Mouse (Mus musculus) liver, postnatal 0 days (tissue): ENCODE measurements around the gene Stra6. TPM values are rescaled to one million over a fixed set of nuclear protein-coding genes. Genes with fewer than 3 reads are reported as not detected.

Source experiments
- ATAC-seq: fragments of 200-750 bp; cut with Nextera tagmentation; 2 replicates; pipeline ENCODE4 v1.8.0; 2017; ENCODE audit warnings: mild to moderate bottlenecking, moderate library complexity
- DNase-seq: peaks from one replicate; pipeline ENCODE4 v3.0.0-alpha.2; 2016
- H3K27ac ChIP-seq: fragments of 300-500 bp; sonication (generic); 2 replicates; pipeline ENCODE4 v1.5.1; 2014; ENCODE audit warnings: antibody characterized with exemption, moderate library complexity, mild to moderate bottlenecking, low read depth
- H3K27me3 ChIP-seq: fragments of 300-500 bp; sonication (generic); 2 replicates; pipeline ENCODE4 v1.6.1; 2014; ENCODE audit warnings: low read length, control low read depth, mixed read lengths; ENCODE audit not compliant: insufficient read depth
- H3K36me3 ChIP-seq: fragments of 300-500 bp; sonication (generic); replicated peaks from 2 replicates; pipeline ENCODE4 v1.6.1; 2014; ENCODE audit warnings: mild to moderate bottlenecking, control low read depth, low read length, moderate library complexity, mixed read lengths; ENCODE audit not compliant: insufficient read depth
- H3K4me1 ChIP-seq: fragments of 300-500 bp; sonication (generic); 2 replicates; pipeline ENCODE4 v1.6.1; 2014; ENCODE audit warnings: antibody characterized with exemption, mild to moderate bottlenecking, control low read depth; ENCODE audit not compliant: insufficient read depth
- H3K4me2 ChIP-seq: fragments of 300-500 bp; sonication (generic); 2 replicates; pipeline ENCODE4 v1.6.1; 2014; ENCODE audit warnings: low read depth, mild to moderate bottlenecking, low read length, moderate library complexity, mixed read lengths
- H3K4me3 ChIP-seq: fragments of 300-500 bp; sonication (generic); 2 replicates; pipeline ENCODE4 v1.5.1; 2014; ENCODE audit warnings: low read depth, low read length
- H3K9ac ChIP-seq: fragments of 300-500 bp; sonication (generic); replicated peaks from 2 replicates; pipeline ENCODE4 v1.6.1; 2014; ENCODE audit warnings: mild to moderate bottlenecking, moderate library complexity
- H3K9me3 ChIP-seq: fragments of 300-500 bp; sonication (generic); 2 replicates; pipeline ENCODE4 v1.6.1; 2016; ENCODE audit warnings: mild to moderate bottlenecking, control low read depth, low read length, mixed read lengths
- CTCF ChIP-seq: sonication (generic); IDR thresholded peaks from 2 replicates; pipeline ENCODE4 v1.5.1; 2016; ENCODE audit warnings: antibody characterized with exemption, low read depth
- EP300 ChIP-seq: IDR thresholded peaks from 2 replicates; pipeline ENCODE4 v1.6.1; 2016; ENCODE audit warnings: antibody characterized with exemption, low read depth, mild to moderate bottlenecking
- WGBS: fragments of 180-500 bp; shearing (Covaris S2); extraction: QIAGEN DNeasy Blood & Tissue Kit; methylation state at CpG from one replicate; pipeline ENCODE4 v1.1.7; 2014; ENCODE audit not compliant: insufficient replicate concordance; 5-methylcytosine and 5-hydroxymethylcytosine counted together
- polyA plus RNA-seq: library from polyadenylated mRNA; unstranded; fragments of >200 nt; fragmentation: Nextera tagmentation; extraction: Ambion mirVana; gene quantifications from 2 replicates; pipeline ENCODE4 v1.2.1, GENCODE M21; 2015

The Stra6 gene
- polyA plus RNA-seq, 1 experiment from 2014 or later: not detected

DNA sequence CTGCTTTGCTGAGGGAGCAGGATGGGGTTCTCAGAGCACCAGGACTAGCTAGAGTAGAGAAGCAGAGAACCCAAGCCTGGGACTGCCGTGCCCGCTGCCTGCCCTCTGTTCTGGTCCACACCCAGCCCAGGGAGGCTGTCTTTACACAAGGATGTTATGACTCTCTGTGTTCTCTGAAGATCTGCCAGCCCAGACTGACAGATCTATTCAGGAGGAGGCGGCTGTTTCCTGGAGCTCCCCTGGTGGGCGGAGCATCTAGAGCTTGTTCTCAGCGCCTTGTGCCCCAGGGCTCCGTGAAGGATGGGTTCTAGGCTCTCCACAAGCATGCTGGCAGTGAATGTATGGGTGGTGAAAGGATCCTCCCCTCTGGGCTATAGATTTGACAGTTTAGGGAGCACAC is 76.4 kb downstream of the Stra6 start:
- H3K4me3 ChIP-seq: no peak overlapping the region
- H3K4me2 ChIP-seq: no peak overlapping the region
- DNase-seq (no peak), ATAC-seq (no peak)
- WGBS: 19% methylated on average over 6 of the region's 6 CpGs
- no peaks in the 10 kb centered on the region for H3K36me3 ChIP-seq
- 0 out of 2 replicates have a peak, but pooled peaks cover 8% of the 10 kb centered on the region for H3K27me3 ChIP-seq
- TF ChIP-seq EP300: no peak
- TF ChIP-seq CTCF: no peak
- H3K27ac ChIP-seq: no peak overlapping the region
- no peaks in the 10 kb centered on the region for H3K4me1 ChIP-seq
- no peaks in the 10 kb centered on the region for H3K9me3 ChIP-seq
- no peak overlapping the region for H3K9ac ChIP-seq

DNA sequence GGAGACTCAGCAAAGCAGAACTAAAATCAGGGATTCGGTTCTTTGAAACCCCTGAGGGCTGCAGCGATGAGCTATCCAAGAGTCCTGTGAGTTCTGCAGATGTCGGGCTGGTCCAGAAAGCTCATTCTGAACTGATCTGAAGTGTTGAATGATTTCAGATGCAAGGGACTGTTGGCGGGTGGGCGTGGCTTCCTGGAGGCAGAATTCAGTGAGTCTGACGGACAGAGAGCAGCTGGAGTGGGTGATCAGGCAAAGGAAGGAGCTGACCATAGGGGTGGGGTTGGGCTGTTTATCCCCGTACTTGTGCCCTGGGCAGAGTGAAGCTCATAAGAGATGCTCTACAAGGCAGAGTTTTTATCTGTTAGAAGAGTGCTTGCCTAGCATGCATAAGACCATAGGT is 79.8 kb downstream of the Stra6 start:
- H3K9me3 ChIP-seq: no peaks in the 10 kb centered on the region
- H3K4me3 ChIP-seq: no peak overlapping the region
- WGBS: 51% methylated on average over 7 of the region's 7 CpGs
- DNase-seq (no peak), ATAC-seq (no peak)
- H3K9ac ChIP-seq: no peak overlapping the region
- TF ChIP-seq CTCF (no peak), EP300 (no peak)
- H3K4me1 ChIP-seq: no peaks in the 10 kb centered on the region
- 0 out of 2 replicates have a peak, but pooled peaks cover 6% of the 10 kb centered on the region for H3K27me3 ChIP-seq
- H3K36me3 ChIP-seq: no peaks in the 10 kb centered on the region
- H3K27ac ChIP-seq: no peak overlapping the region
- no peak overlapping the region for H3K4me2 ChIP-seq

DNA sequence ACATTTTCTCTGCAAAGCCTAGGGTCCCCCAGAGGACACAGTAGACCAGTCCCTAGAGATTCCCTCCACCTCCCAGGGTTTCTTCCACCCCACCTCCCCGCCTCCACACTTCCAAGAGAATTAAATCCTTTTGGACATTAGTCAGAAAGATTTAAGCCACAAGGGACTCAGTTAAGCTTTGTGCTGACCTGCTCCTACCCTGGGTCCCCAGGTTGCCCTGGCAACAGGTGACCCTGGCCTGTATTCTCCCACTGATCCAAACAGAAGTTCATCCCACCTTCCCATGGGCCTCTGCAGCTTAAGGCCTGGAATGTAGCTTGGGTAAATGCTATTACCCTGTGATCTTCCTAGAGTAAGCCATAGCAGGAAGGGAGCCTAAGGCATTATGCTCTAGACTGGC is 81.1 kb downstream of the Stra6 start:
- no peaks in the 10 kb centered on the region for H3K4me1 ChIP-seq
- DNase-seq: no peak
- 73% methylated on average over 1 of the region's 1 CpGs for WGBS
- no peaks in the 10 kb centered on the region for H3K36me3 ChIP-seq
- no peaks in the 10 kb centered on the region for H3K9me3 ChIP-seq
- TF ChIP-seq EP300 (no peak), CTCF (no peak)
- H3K9ac ChIP-seq: no peak overlapping the region
- no peak overlapping the region for H3K27ac ChIP-seq
- H3K27me3 ChIP-seq: 0 out of 2 replicates have a peak, but pooled peaks cover 4% of the 10 kb centered on the region
- no peak overlapping the region for H3K4me2 ChIP-seq
- no peak overlapping the region for H3K4me3 ChIP-seq
- no peak for ATAC-seq

DNA sequence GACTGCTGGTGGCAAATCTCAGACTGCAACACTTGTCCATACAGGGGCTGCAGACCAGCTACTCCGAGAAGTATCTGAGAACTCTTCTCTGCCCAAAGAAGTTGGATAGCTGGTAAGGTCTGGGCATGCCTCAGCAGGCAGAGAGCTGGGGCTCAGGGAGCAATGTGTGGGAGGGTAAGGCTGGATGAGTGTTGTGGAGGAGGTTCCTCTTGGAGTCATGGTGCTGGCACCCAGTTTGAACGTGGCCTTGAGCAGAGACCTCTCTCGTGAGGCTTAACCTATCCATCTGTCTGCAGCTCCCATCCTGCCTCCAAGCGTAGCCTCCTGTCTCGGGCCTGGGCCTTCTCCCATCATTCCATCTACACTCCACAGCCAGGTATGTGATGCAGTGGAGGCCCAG is 81.8 kb downstream of the Stra6 start:
- Histone ChIP-seq H3K4me3 (no peak overlapping the region), H3K9me3 (no peaks in the 10 kb centered on the region), H3K4me2 (no peak overlapping the region), H3K36me3 (no peaks in the 10 kb centered on the region), H3K27me3 (no peaks in the 10 kb centered on the region), H3K9ac (no peak overlapping the region), H3K4me1 (no peaks in the 10 kb centered on the region), H3K27ac (no peak overlapping the region)
- DNase-seq (no peak), ATAC-seq (no peak)
- TF ChIP-seq EP300: no peak
- no peak for TF ChIP-seq CTCF
- 61% methylated on average over 5 of the region's 5 CpGs for WGBS

DNA sequence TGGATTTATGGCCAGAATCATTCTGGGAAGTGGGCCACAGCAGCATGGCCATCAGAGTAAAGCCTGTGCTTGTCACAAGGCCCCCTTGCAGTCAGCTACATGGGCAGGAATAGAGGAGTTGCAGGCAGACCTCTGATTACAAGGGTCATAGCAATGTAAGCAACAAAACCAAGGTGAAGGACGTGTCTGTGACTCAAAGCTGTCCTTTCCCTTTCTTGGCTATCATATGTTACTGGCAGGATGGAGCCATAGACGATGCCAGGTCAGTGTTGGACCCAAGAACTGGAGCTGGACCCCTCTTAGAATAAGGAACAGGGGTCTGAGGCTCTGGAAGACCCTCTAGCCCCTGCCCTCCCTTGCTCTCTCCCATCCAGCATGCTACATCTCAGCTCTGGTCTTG is 85.2 kb downstream of the Stra6 start:
- no peak for ATAC-seq
- no peak overlapping the region for H3K4me2 ChIP-seq
- WGBS: 36% methylated on average over 2 of the region's 2 CpGs

DNA sequence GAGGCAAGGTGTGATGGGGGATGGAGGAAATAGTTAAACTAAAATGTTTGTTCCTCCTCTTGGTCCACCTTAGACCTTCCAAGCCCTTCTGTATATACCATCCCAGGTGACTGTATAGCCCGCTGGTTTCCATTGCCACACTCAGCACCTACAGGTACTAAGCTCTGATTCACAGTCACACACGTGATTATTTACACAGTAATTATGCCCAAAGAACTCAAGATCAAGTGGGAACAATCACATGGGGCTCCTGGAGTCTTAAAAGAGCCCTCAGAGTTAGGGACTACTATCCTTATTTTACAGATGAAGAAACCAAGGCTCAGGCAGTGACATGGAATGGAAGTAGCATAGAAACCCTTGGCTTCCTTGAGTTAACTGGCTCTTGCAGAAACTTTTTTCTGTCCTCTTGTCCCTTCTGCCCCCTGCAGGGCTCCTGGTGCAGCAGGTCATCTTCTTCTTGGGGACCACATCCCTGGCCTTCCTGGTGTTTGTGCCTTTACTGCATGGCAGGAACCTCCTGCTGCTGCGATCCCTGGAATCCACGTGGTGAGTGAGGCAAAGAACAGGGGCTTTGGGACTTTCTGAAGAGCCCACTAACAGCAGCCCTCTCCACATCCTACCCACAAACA is 87.3 kb downstream of the Stra6 start:
- no peaks in the 10 kb centered on the region for H3K36me3 ChIP-seq
- no peak overlapping the region for H3K4me3 ChIP-seq
- H3K27ac ChIP-seq: no peak overlapping the region
- no peaks in the 10 kb centered on the region for H3K9me3 ChIP-seq
- no peak for TF ChIP-seq EP300
- TF ChIP-seq CTCF: peak; percentile 41
- H3K4me2 ChIP-seq: no peak overlapping the region
- WGBS: 64% methylated on average over 4 of the region's 4 CpGs
- no peaks in the 10 kb centered on the region for H3K4me1 ChIP-seq
- ATAC-seq: no peak
- no peaks in the 10 kb centered on the region for H3K27me3 ChIP-seq
- no peak for DNase-seq
- H3K9ac ChIP-seq: no peak overlapping the region

More for the DNA sequence above, 85.2 kb downstream of the Stra6 start:
- Histone ChIP-seq H3K27ac (no peak overlapping the region), H3K27me3 (no peaks in the 10 kb centered on the region), H3K36me3 (no peaks in the 10 kb centered on the region), H3K4me1 (no peaks in the 10 kb centered on the region), H3K9ac (no peak overlapping the region), H3K4me3 (no peak overlapping the region), H3K9me3 (no peaks in the 10 kb centered on the region)
- DNase-seq: no peak
- TF ChIP-seq CTCF: no peak
